Mouse (Mus musculus) lung, postnatal 0 days (tissue): ENCODE results near the gene 1700008O03Rik. TPM values are rescaled to one million over a fixed set of nuclear protein-coding genes. Genes with fewer than 3 reads are reported as not detected.

Experiments used
- ATAC-seq: fragments of 200-750 bp; cut with Nextera tagmentation; 2 replicates; pipeline ENCODE4 v1.8.0; 2017; ENCODE audit warnings: moderate library complexity
- DNase-seq: peaks from one replicate; pipeline ENCODE4 v3.0.0-alpha.2; 2016; ENCODE audit warnings: low spot score
- H3K27ac ChIP-seq: fragments of 300-500 bp; sonication (generic); 2 replicates; pipeline ENCODE4 v1.5.1; 2014; ENCODE audit warnings: antibody characterized with exemption, mild to moderate bottlenecking, low read length, mixed read lengths
- H3K27me3 ChIP-seq: fragments of 300-500 bp; sonication (generic); replicated peaks from 2 replicates; pipeline ENCODE4 v1.6.1; 2014; ENCODE audit warnings: low read length, mixed read lengths; ENCODE audit not compliant: insufficient read depth
- H3K36me3 ChIP-seq: fragments of 300-500 bp; sonication (generic); 2 replicates; pipeline ENCODE4 v1.6.1; 2014; ENCODE audit warnings: low read length, mixed read lengths; ENCODE audit not compliant: insufficient read depth
- H3K4me1 ChIP-seq: fragments of 300-500 bp; sonication (generic); 2 replicates; pipeline ENCODE4 v1.6.1; 2014; ENCODE audit warnings: antibody characterized with exemption, low read depth, low read length, mixed read lengths; ENCODE audit not compliant: insufficient read depth
- H3K4me2 ChIP-seq: fragments of 300-500 bp; sonication (generic); replicated peaks from 2 replicates; pipeline ENCODE4 v1.6.1; 2014; ENCODE audit warnings: low read depth, mild to moderate bottlenecking, low read length, moderate library complexity, mixed read lengths
- H3K4me3 ChIP-seq: fragments of 300-500 bp; sonication (generic); 2 replicates; pipeline ENCODE4 v1.5.1; 2014; ENCODE audit warnings: low read depth, low read length
- H3K9ac ChIP-seq: fragments of 300-500 bp; sonication (generic); replicated peaks from 2 replicates; pipeline ENCODE4 v1.6.1; 2014; ENCODE audit warnings: low read depth, mild to moderate bottlenecking
- H3K9me3 ChIP-seq: fragments of 300-500 bp; sonication (generic); 2 replicates; pipeline ENCODE4 v1.6.1; 2016; ENCODE audit warnings: low read length, mixed read lengths
- CTCF ChIP-seq: IDR thresholded peaks from 2 replicates; pipeline ENCODE4 v1.5.1; 2016; ENCODE audit warnings: antibody characterized with exemption, mild to moderate bottlenecking
- EP300 ChIP-seq: IDR thresholded peaks from 2 replicates; pipeline ENCODE4 v1.6.1; 2016; ENCODE audit warnings: antibody characterized with exemption, mild to moderate bottlenecking, control low read depth
- WGBS: fragments of 180-500 bp; shearing (Covaris S2); extraction: QIAGEN DNeasy Blood & Tissue Kit; methylation state at CpG from one replicate; pipeline ENCODE4 v1.1.7; 2014; 5-methylcytosine and 5-hydroxymethylcytosine counted together
- polyA plus RNA-seq: library from polyadenylated mRNA; unstranded; fragments of >200 nt; fragmentation: Nextera tagmentation; extraction: Ambion mirVana; gene quantifications from 2 replicates; pipeline ENCODE4 v1.2.1, GENCODE M21; 2015

The 1700008O03Rik gene
- polyA plus RNA-seq, 1 experiment from 2014 or later = 1.2 TPM

GRCm38 (mm10) chr7:44353601-44354340 is 31.8 kb downstream of the 1700008O03Rik start:
- no peak for DNase-seq
- Histone ChIP-seq H3K9me3 (no peaks in the 10 kb centered on the region), H3K4me2 (peak overlapping the region; percentile 19), H3K27me3 (peaks cover 69% of the 10 kb centered on the region), H3K4me1 (no peaks in the 10 kb centered on the region), H3K36me3 (no peaks in the 10 kb centered on the region), H3K4me3 (no peak overlapping the region), H3K9ac (no peak overlapping the region), H3K27ac (no peak overlapping the region)
- WGBS = 1% methylated on average over 30 of the region's 35 CpGs
- TF ChIP-seq EP300 = no peak
- no peak for TF ChIP-seq CTCF
- ATAC-seq = no peak

GRCm38 (mm10) chr7:44352750-44353600 is 32.6 kb downstream of the 1700008O03Rik start:
- Histone ChIP-seq H3K9ac (no peak overlapping the region), H3K9me3 (no peaks in the 10 kb centered on the region), H3K27me3 (peaks cover 65% of the 10 kb centered on the region), H3K4me1 (no peaks in the 10 kb centered on the region), H3K36me3 (no peaks in the 10 kb centered on the region), H3K4me2 (peak overlapping the region; percentile 19), H3K27ac (no peak overlapping the region), H3K4me3 (0 out of 2 replicates have a peak overlapping the region, but pooled peaks have one; percentile 3)
- WGBS = 4% methylated on average over 54 of the region's 71 CpGs
- DNase-seq = no peak
- no peak for TF ChIP-seq EP300
- no peak for TF ChIP-seq CTCF
- ATAC-seq = no peak

- peak overlapping the region; percentile 19; the same call in 1 of the 2 replicates for H3K4me2 ChIP-seq
- no peak overlapping the region for H3K27ac ChIP-seq
- no peak overlapping the region for H3K9ac ChIP-seq
- WGBS = 6% methylated on average over 63 of the region's 71 CpGs
- TF ChIP-seq CTCF (no peak), EP300 (no peak)
- no peaks in the 10 kb centered on the region for H3K9me3 ChIP-seq
- H3K4me1 ChIP-seq = no peaks in the 10 kb centered on the region
- DNase-seq (no peak), ATAC-seq (no peak)
- peaks cover 61% of the 10 kb centered on the region for H3K27me3 ChIP-seq
- H3K4me3 ChIP-seq = no peak overlapping the region
- H3K36me3 ChIP-seq = no peaks in the 10 kb centered on the region
Observed at GRCm38 (mm10) chr7:44351881-44352749, 33.5 kb downstream of the 1700008O03Rik start.

- Histone ChIP-seq H3K4me2 (peak overlapping the region; percentile 45), H3K9me3 (no peaks in the 10 kb centered on the region), H3K36me3 (no peaks in the 10 kb centered on the region), H3K4me1 (no peaks in the 10 kb centered on the region), H3K27me3 (peaks cover 54% of the 10 kb centered on the region), H3K9ac (0 out of 2 replicates have a peak overlapping the region, but pooled peaks have one; percentile 20), H3K27ac (no peak overlapping the region), H3K4me3 (0 out of 2 replicates have a peak overlapping the region, but pooled peaks have one; percentile 0)
- DNase-seq (peak; percentile 92), ATAC-seq (peak; percentile 61)
- 3% methylated on average over 25 of the region's 25 CpGs for WGBS
- TF ChIP-seq CTCF = peak; percentile 93
- TF ChIP-seq EP300 = no peak
Observed at GRCm38 (mm10) chr7:44350957-44351711, 34.5 kb downstream of the 1700008O03Rik start.

- no peak overlapping the region for H3K27ac ChIP-seq
- H3K36me3 ChIP-seq = no peaks in the 10 kb centered on the region
- peaks cover 34% of the 10 kb centered on the region for H3K27me3 ChIP-seq
- DNase-seq (no peak), ATAC-seq (no peak)
- H3K4me3 ChIP-seq = no peak overlapping the region
- TF ChIP-seq EP300 (no peak), CTCF (no peak)
- 14% methylated on average over 3 of the region's 3 CpGs for WGBS
- H3K4me1 ChIP-seq = no peaks in the 10 kb centered on the region
- H3K9me3 ChIP-seq = no peaks in the 10 kb centered on the region
- H3K4me2 ChIP-seq = no peak overlapping the region
- no peak overlapping the region for H3K9ac ChIP-seq
Observed at GRCm38 (mm10) chr7:44349043-44349442, 36.6 kb downstream of the 1700008O03Rik start.
